In genomic region chr10:57532218-57533101, GRCm38 (mm10) we compare ENCODE assay signal across 8 mouse cellular contexts. TPM values are rescaled to one million over a fixed set of nuclear protein-coding genes. Genes with fewer than 3 reads are reported as not detected.
DNase-seq lines count a peak whose midpoint lies in the region; ATAC-seq and TF ChIP-seq lines count a peak whose summit lies in the region.

Serinc1 (minus strand) TSS chr10:57532530.

- peak; percentile 98 for DNase-seq in 3T3-L1 (ENCODE audit: low read depth, low spot score)
- peak; percentile 77 to 85 for DNase-seq in adrenal gland, postnatal 4 days (ENCODE audit: low spot score in 2 of 2)
- DNase-seq in embryonic facial prominence, embryonic 14.5 days (ENCODE audit: low spot score): peak; percentile 99
- peak; percentile 93 to 96 for DNase-seq in heart, adult 2 months
- peak; percentile 93 for DNase-seq in kidney, adult 8-10 months
- peak; percentile 88 to 96 for DNase-seq in spleen, postnatal 10 days (ENCODE audit: low spot score in 2 of 2)

- peak within 1 kb of the TSS; percentile 96 for H3K4me3 ChIP-seq in embryonic facial prominence, embryonic 14.5 days (ENCODE audit: low read depth, low read length)
- peak within 1 kb of the TSS; percentile 92 for H3K4me3 ChIP-seq in heart, adult 2 months
- peak within 1 kb of the TSS; percentile 87 for H3K4me3 ChIP-seq in limb, embryonic 13.5 days
- peak within 1 kb of the TSS; percentile 90 for H3K4me3 ChIP-seq in midbrain, embryonic 16.5 days (ENCODE audit: low read depth, low read length)

- no peaks in the 10 kb centered on the region for H3K36me3 ChIP-seq in embryonic facial prominence, embryonic 14.5 days (ENCODE audit: control insufficient read depth, insufficient read depth, low read length)
- H3K36me3 ChIP-seq in heart, adult 2 months (ENCODE audit: control insufficient read depth, insufficient read depth, low read length): peaks cover 34% of the 10 kb centered on the region
- H3K36me3 ChIP-seq in limb, embryonic 13.5 days: peaks cover 2% of the 10 kb centered on the region
- H3K36me3 ChIP-seq in midbrain, embryonic 16.5 days (ENCODE audit: control insufficient read depth, insufficient read depth, low read length): no peaks in the 10 kb centered on the region

- peaks cover 3% of the 10 kb centered on the region; the same call in 1 of the 2 replicates for H3K27me3 ChIP-seq in embryonic facial prominence, embryonic 14.5 days (replicated peaks; ENCODE audit: control insufficient read depth, insufficient read depth, low read length)
- no peaks in the 10 kb centered on the region for H3K27me3 ChIP-seq in heart, adult 2 months (ENCODE audit: control insufficient read depth, insufficient read depth, low read length)
- no peaks in the 10 kb centered on the region for H3K27me3 ChIP-seq in limb, embryonic 13.5 days
- no peaks in the 10 kb centered on the region for H3K27me3 ChIP-seq in midbrain, embryonic 16.5 days (ENCODE audit: control insufficient read depth, insufficient read depth, low read depth, low read length)

- peaks cover 8% of the 10 kb centered on the region for H3K4me1 ChIP-seq in embryonic facial prominence, embryonic 14.5 days (ENCODE audit: control insufficient read depth, insufficient read depth, low read length)
- H3K4me1 ChIP-seq in heart, adult 2 months (ENCODE audit: control insufficient read depth, insufficient read depth, low read length): peaks cover 6% of the 10 kb centered on the region
- H3K4me1 ChIP-seq in limb, embryonic 13.5 days: peaks cover 20% of the 10 kb centered on the region
- peaks cover 31% of the 10 kb centered on the region for H3K4me1 ChIP-seq in midbrain, embryonic 16.5 days (ENCODE audit: control insufficient read depth, insufficient read depth, low read length)

- H3K9ac ChIP-seq in embryonic facial prominence, embryonic 14.5 days (ENCODE audit: low read depth, low read length): peak within 1 kb of the TSS; percentile 95
- peak within 1 kb of the TSS; percentile 96 for H3K9ac ChIP-seq in heart, adult 2 months (ENCODE audit: low read depth, low read length)
- H3K9ac ChIP-seq in limb, embryonic 13.5 days: peak within 1 kb of the TSS; percentile 90
- H3K9ac ChIP-seq in midbrain, embryonic 16.5 days (ENCODE audit: low read depth, low read length): peak within 1 kb of the TSS; percentile 94

- H3K79me2 ChIP-seq in heart, adult 2 months (replicated peaks; ENCODE audit: control insufficient read depth, insufficient read depth, low read length): peaks cover 2% of the 10 kb centered on the region; the same call in 1 of the 2 replicates

- no peak for TF ChIP-seq CTCF in heart, adult 2 months (IDR thresholded peaks at IDR 0.05)

- intact Hi-C loops in heart, adult 2 months (cut with DNase I): loop anchor here (2.0 kb wide), 1 partner anchor 46 kb away; the partner anchor contains the start of gene Hsf2

- H3K9me3 ChIP-seq in embryonic facial prominence, embryonic 14.5 days (ENCODE audit: control insufficient read depth, low read length): no peaks in the 10 kb centered on the region
- no peaks in the 10 kb centered on the region for H3K9me3 ChIP-seq in limb, embryonic 13.5 days
- no peaks in the 10 kb centered on the region for H3K9me3 ChIP-seq in midbrain, embryonic 16.5 days (replicated peaks; ENCODE audit: control insufficient read depth, low read length, poor library complexity, severe bottlenecking)

- peak; percentile 93 for TF ChIP-seq POLR2A in heart, adult 2 months (IDR thresholded peaks at IDR 0.05; ENCODE audit: insufficient read depth, low read depth, low read length)

- H3K4me2 ChIP-seq in embryonic facial prominence, embryonic 14.5 days (ENCODE audit: low read depth, low read length): peak within 1 kb of the TSS; percentile 69
- peak within 1 kb of the TSS; percentile 70 for H3K4me2 ChIP-seq in limb, embryonic 13.5 days (replicated peaks)
- peak within 1 kb of the TSS; percentile 95 for H3K4me2 ChIP-seq in midbrain, embryonic 16.5 days (ENCODE audit: low read length)

- H3K27ac ChIP-seq in embryonic facial prominence, embryonic 14.5 days (replicated peaks; ENCODE audit: low read depth, low read length): peak within 1 kb of the TSS; percentile 98
- H3K27ac ChIP-seq in heart, adult 2 months: peak within 1 kb of the TSS; percentile 98
- peak within 1 kb of the TSS; percentile 92 for H3K27ac ChIP-seq in limb, embryonic 13.5 days
- peak within 1 kb of the TSS; percentile 98 for H3K27ac ChIP-seq in midbrain, embryonic 16.5 days (ENCODE audit: low read length)

- peak; percentile 100 for ATAC-seq in embryonic facial prominence, embryonic 14.5 days (ENCODE audit: low read depth)
- peak; percentile 100 for ATAC-seq in limb, embryonic 13.5 days (ENCODE audit: low FRiP score, low read depth)
- peak; percentile 99 for ATAC-seq in midbrain, embryonic 16.5 days

- no peak for TF ChIP-seq EP300 in heart, adult 2 months (IDR thresholded peaks at IDR 0.05; ENCODE audit: insufficient read depth, low read depth, low read length)

- WGBS in embryonic facial prominence, embryonic 14.5 days: 18% methylated on average over 32 of the region's 49 CpGs
- WGBS in heart, adult 2 months: 12% methylated on average over 49 of the region's 49 CpGs
- 12% methylated on average over 49 of the region's 49 CpGs for WGBS in limb, embryonic 13.5 days
- WGBS in midbrain, embryonic 16.5 days: 13% methylated on average over 49 of the region's 49 CpGs

RNA-seq across cellular contexts. Expression of gene Serinc1, which starts in this region (rescaled TPM):
- total RNA-seq in adrenal gland, postnatal 4 days (2021): 100 to 1,000 TPM; 279 to 300 TPM
- polyA plus RNA-seq in embryonic facial prominence, embryonic 14.5 days (2014; fragmentation: Nextera tagmentation; extraction: Ambion mirVana): 172 and 178 TPM in 2 replicates
- 100 to 1,000 TPM; 271 to 315 TPM for total RNA-seq in heart, adult 2 months (2021)
- polyA plus RNA-seq in heart, adult 2 months (2012; rRNA removed): 88.0 and 170 TPM in 2 replicates
- polyA plus RNA-seq in limb, embryonic 13.5 days (2015; fragmentation: Nextera tagmentation; extraction: Ambion mirVana): 167 and 172 TPM in 2 replicates
- polyA plus RNA-seq in midbrain, embryonic 16.5 days (2015; fragmentation: Nextera tagmentation; extraction: Ambion mirVana): 456 and 463 TPM in 2 replicates

Comparison
In these comparisons a context has a peak if more than half of its experiments do, and no peak if none do; other contexts are left out.
1. Peak in every context shown above with its lines: DNase-seq, ATAC-seq, H3K4me3 ChIP-seq and H3K27ac ChIP-seq.